Mouse (Mus musculus): Measurements from ENCODE around the gene Cacnb1.

Gene Cacnb1

DNA sequence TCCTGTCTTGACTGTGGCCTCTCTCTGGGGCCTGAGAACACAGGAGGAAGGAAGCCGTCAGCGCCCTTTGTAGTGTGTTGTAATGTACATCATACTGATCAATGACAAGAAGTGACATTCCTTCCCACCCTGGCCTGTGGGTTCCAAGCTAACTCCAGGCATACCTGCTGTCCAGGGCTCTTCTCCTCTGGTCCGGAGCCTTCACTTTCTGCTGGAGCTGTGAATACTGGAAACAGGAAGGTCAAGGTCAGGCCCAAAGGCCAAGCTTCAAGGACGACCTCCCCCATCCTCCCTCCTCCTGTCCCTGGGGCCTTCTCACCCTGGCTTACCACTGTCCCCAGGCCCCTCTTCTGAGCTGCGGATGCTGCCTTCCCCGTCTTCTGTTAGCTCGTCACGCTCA lies 18.1 kb upstream of the Cacnb1 start:
- DNase-seq (ENCODE audit: low spot score in 2 of 2), result no peak

DNA sequence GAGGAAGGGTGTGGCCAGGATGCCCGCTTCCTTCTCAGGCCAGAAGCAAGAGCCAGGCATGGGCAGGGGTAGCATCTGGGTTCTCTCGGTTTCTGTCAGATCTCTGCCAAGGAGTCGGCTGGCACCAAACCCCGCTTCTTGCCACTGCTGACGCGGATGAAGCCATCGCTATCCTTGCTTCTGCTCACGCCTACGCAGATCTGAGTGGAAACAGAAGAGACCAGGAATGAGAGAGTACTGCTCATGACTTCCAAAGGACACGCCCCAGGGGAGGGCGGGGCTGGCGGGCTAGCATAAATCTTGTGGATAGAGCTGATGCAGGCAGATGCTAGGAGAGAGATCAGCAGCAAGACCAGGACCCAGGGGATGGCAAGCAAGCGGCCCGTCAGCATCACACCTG lies 15.0 kb upstream of the Cacnb1 start:
- no peak for DNase-seq (ENCODE audit: low spot score in 2 of 2)

GRCm38 (mm10) chr11:98035977-98036377 lies 13.1 kb upstream of the Cacnb1 start:
- peak in 1 of 2 experiments; percentile 40 for DNase-seq (ENCODE audit: low spot score in 2 of 2)

GRCm38 (mm10) chr11:98034840-98035239 lies 12.0 kb upstream of the Cacnb1 start:
- no peak for DNase-seq (ENCODE audit: low spot score in 2 of 2)

DNA sequence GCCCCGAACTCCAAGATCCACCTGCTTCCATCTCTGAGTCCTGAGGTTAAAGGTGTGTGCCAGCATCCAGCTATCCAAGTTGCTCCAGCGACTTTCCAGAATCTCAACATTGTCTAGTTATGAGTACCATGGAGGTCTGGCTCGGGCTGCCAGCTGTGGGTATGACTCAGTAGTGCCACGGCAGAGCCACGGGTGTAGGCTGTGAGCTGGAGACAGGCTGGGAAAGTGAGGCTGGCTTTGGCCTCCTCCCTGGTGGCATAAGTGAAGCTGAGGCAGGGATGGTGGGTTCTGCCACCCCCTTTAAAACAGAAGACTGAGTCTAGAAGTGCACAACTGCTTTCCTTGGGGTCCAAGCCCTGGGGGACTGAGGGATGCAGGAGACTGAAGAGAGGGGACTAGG lies 11.2 kb upstream of the Cacnb1 start:
- DNase-seq (ENCODE audit: low spot score in 2 of 2), result no peak

DNA sequence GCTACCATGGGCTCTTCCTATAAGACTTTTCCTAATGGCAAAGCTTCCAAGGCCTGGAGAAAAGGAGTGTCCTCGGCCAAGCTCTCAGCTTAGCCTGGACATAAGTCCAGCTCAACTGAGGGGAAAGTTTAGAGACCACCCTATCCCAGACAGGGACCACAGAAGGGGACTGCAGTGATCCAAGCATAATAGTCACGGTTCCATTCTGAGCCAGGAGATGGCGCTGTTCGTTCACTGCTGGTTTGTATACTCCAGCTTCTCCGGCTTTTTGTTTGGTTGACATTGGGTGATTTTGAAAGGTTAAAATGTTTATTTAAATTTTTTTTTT lies 8.6 kb upstream of the Cacnb1 start:
- DNase-seq (ENCODE audit: low spot score in 2 of 2), result peak in 1 of 2 experiments; percentile 68

- no peak for DNase-seq (ENCODE audit: low spot score in 2 of 2)
Measured at GRCm38 (mm10) chr11:98030701-98031442, 8.0 kb upstream of the Cacnb1 start.

GRCm38 (mm10) chr11:98027785-98028184 lies 5.0 kb upstream of the Cacnb1 start:
- no peak for DNase-seq (ENCODE audit: low spot score in 2 of 2)

DNA sequence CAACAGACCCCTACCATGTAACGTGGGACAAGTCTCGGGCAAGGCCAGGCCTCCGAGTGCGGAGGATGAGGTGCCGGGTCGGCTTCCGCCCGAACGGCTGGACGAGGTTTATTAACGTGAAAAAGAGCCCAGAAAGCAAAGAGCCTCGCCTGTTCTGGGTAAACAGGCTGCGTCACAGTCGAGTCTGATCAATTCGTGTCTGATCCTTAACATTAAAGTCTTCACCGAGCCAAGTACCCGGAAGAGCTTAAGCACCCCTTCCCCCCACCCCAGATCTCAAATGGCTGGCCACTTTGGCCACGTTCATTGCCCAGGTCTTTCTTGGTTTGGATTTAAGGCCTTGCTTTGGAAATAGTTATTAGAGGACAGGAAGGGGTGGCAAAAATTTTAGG lies 4.5 kb upstream of the Cacnb1 start:
- DNase-seq (ENCODE audit: low spot score in 2 of 2), result no peak

DNA sequence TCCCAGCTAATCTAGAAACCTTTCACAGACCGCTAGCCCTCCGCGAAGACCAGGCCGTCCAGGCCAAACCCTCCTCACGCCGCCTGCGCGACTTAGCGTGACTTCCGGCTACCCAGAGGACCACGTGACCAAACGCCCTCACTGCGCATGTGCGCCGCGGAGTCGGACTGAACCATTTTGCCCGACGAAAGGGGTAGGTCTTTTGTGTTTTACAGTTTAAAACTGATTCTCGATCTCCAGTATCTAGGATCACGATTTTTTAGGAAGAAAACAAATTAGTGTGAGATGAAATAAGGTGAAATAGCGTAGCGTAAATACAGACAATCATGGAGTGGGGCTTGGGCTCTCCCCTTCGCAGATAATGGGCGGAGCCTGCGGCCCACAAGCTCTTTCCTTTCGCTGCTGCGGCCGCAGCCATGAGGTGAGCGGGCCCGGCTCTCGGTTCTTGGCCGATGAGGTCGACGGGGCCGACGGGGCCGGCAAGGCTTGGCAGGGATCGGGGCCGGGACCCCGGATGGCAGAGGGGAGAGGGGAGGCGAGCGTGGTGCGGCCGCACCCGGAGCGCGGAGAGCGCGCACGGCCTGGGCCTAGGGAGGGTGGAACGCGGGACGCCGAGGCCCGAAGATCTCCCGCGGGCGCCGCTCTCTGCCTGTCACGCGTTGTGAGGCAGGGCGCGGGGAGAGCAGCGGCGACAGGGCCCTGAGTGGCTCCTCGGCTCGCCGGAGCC lies 3.9 kb upstream of the Cacnb1 start, which contains the start of gene Rpl19:
Gene Rpl19 (plus strand): TSS at position 141 of the 727 bp plus-strand sequence.
- DNase-seq (ENCODE audit: low spot score in 2 of 2), result peak; percentile 89 to 94

- DNase-seq (ENCODE audit: low spot score in 2 of 2), result no peak
Measured at GRCm38 (mm10) chr11:98026248-98026569, 3.4 kb upstream of the Cacnb1 start.

- DNase-seq (ENCODE audit: low spot score in 2 of 2), result no peak
Measured at GRCm38 (mm10) chr11:98024516-98024915, 1.7 kb upstream of the Cacnb1 start.

- peak in 1 of 2 experiments; percentile 48 for DNase-seq (ENCODE audit: low spot score in 2 of 2)
Measured at GRCm38 (mm10) chr11:98022253-98022554, 630 bp downstream of the Cacnb1 start.

- DNase-seq (ENCODE audit: low spot score in 2 of 2), result no peak
Measured at GRCm38 (mm10) chr11:98021565-98022252, 1.1 kb downstream of the Cacnb1 start.

DNA sequence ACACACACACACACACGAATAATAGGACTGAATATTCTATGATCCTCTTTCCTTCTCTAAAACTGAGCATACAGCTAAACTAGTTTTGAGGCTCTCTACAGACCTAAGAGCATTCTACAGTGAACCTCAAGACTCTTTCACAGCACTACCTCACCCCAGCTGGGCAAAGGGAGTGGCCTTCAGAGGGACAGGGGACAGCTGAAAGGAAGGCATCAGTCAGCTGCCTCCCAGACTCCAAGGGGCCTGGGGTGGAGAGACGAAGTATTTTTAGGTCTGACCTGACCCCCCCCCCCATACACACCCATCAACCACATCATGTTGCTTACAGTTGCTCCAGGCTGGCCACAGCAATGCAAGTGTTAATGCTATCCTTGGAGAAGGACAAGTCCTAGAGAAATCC lies 1.7 kb downstream of the Cacnb1 start:
- DNase-seq (ENCODE audit: low spot score in 2 of 2), result no peak

- DNase-seq (ENCODE audit: low spot score in 2 of 2), result no peak
Measured at GRCm38 (mm10) chr11:98020710-98021109, 2.1 kb downstream of the Cacnb1 start.

DNA sequence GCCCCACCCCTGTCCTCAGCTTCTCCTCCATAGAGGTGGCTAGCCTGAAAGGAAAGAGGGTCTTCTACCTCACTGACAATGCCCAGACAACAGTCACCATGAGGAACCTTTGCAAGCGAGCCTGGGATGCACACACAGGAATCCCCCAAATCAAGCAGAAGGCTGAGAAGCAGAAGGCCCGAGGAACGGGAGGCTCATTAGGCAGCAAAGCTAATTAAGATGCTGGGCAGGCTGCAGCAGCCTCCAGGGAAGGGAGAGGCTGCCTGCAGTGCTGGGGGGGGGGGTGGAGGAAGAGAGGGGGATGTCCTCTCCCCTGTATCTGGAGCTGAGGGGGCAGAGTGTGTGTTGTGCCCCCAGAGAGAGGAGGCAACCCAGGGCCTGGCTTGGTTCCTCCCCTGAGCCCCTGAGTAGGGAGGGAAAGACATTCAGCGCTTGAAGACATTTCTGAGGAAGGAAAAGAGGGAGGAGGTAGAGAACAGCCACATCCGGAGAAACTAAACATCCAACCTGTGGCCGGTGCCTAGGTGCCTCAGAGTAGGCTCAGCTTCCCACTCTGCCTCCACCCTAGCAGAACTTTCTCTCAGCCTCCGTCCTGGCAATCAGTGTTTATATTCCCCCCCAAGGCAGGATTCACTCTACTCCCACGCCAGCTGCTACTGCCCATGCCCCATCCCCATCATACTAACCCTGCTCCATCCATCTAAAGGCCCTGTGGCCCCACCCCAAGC lies 2.8 kb downstream of the Cacnb1 start:
- no peak for DNase-seq (ENCODE audit: low spot score in 2 of 2)

DNA sequence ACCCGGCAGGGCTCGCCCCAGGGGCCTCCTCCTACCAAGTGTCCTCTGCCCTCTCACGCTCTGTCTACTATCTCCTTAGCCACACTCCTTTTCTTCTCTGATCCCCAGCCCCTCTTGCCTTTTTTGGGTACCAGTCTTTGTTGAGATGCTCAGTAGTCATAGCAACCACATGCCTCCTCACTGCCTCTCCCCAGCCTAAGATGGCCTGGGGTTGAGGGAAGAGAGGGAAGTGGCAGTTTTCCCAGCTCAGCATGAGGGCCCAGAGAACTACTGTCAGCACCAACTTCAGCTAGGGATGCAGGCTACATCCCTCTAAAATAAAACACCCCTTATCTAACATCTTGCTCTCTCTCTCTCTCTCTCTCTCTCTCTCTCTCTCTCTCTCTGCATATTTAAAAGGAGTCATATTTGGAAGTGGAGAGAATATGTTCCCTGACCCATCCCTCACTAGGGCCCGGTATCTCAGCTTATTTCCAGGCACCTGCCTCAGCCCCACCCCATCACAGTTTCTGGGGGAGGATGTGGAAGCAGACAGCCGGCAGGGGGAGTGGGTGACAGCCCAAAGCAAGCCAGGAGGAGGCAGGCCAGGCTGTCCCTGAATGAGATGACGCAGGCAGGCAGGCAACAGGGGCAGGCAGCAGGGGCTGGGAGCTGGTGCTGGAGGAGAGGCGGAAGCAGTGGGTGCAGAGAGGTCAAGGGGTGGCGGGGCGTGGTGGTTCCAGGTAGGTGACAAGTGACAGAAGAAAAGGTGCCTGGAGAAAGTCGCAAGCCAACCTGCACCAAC lies 3.8 kb downstream of the Cacnb1 start:
- DNase-seq (ENCODE audit: low spot score in 2 of 2), result no peak

DNA sequence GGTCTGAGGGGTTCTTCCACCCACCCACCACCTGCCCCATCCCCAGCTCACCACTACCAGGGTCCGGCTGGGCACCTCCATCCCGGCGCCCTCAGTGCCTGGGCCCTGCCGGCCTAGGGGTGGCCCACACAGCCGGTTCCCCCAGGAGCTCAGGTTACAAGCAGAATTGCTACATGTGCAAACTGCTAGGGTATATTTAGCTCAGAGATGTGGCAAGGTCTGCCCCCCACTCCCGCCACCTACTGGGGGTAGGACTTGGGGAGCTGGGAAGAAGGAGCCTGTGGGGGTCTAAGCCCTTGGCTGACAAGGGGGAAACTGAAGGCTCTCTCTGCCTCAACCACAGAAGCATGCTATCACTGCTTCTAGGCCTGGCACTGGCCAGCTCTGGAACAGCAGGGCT lies 4.6 kb downstream of the Cacnb1 start:
- DNase-seq (ENCODE audit: low spot score in 2 of 2), result no peak

GRCm38 (mm10) chr11:98016824-98017223 lies 6.0 kb downstream of the Cacnb1 start:
- no peak for DNase-seq (ENCODE audit: low spot score in 2 of 2)

DNA sequence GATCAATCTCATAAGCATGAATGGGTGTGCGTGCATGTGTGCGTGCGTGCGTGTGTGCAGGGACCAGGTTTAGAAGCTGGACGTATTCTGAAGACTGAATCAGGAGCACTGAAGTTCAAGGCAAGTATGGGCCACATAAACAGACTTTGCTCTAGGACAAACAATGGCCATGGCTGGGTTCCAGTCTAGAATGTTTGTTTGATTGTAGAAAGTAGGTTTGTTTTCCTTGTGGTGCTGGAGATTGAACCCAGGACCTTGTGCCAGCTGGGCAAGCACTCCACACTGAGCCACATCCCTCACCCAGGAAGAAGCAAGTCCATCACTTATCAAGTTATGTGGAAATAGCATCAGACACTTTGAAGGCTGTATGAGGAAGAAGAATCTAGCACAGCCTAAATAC lies 6.7 kb downstream of the Cacnb1 start:
- DNase-seq (ENCODE audit: low spot score in 2 of 2), result no peak

DNA sequence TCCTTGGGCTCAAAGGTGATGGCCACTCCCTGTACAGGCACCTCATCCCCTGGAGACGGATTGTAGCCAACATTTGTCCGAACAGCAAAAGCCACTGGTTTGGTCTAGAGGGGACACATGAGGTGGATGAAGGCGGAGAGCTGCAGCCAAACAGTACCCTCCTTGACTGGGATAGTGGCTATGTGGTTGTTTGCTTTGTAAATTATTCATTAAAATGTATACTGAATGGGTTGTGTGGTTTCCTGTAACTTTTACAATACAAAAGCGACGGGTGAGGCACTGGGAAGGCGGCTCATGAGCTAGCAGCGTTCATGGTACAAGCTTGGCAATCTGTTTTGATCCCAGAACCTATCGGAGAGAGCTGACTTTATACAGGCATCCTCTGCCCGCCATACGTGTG lies 10.0 kb downstream of the Cacnb1 start:
- DNase-seq (ENCODE audit: low spot score in 2 of 2), result no peak
